8 mouse cellular contexts compared by ENCODE assay signal in genomic region chr13:20120723-20121122, GRCm38 (mm10). TPM values are rescaled to one million over a fixed set of nuclear protein-coding genes. Genes with fewer than 3 reads are reported as not detected.
DNase-seq lines count a peak whose midpoint lies in the region; ATAC-seq and TF ChIP-seq lines count a peak whose summit lies in the region.

No protein-coding gene starts in this region.

- no peaks in the 10 kb centered on the region for H3K27me3 ChIP-seq in liver, embryonic 14.5 days (ENCODE audit: control insufficient read depth, insufficient read depth, low read length)
- no peaks in the 10 kb centered on the region for H3K27me3 ChIP-seq in hindbrain, embryonic 10.5 days (ENCODE audit: insufficient read depth, poor library complexity, severe bottlenecking)

- intact Hi-C loops in gastrocnemius, adult 2 months (cut with DNase I), result no loop called here

- H3K4me3 ChIP-seq in gastrocnemius, adult 2 months, result no peak overlapping the region
- H3K4me3 ChIP-seq in liver, embryonic 14.5 days (ENCODE audit: insufficient read depth in 1 of 2, low read depth in 2 of 2, low read length in 2 of 2), result no peak overlapping the region
- no peak overlapping the region for H3K4me3 ChIP-seq in hindbrain, embryonic 10.5 days

- no peak for TF ChIP-seq CTCF in gastrocnemius, adult 2 months (IDR thresholded peaks at IDR 0.05)
- TF ChIP-seq CTCF in liver, embryonic 14.5 days (IDR thresholded peaks at IDR 0.05; ENCODE audit: low read depth), result no peak

- no peaks in the 10 kb centered on the region for H3K9me3 ChIP-seq in liver, embryonic 14.5 days (ENCODE audit: control insufficient read depth, low read length)
- H3K9me3 ChIP-seq in hindbrain, embryonic 10.5 days, result no peaks in the 10 kb centered on the region

- peaks cover 0 to 21% of the 10 kb centered on the region in 2 experiments; a peak in 2 of 4 replicates for H3K4me1 ChIP-seq in liver, embryonic 14.5 days (replicated peaks; ENCODE audit: control insufficient read depth in 2 of 2, insufficient read depth in 2 of 2, low read length in 1 of 2)
- H3K4me1 ChIP-seq in hindbrain, embryonic 10.5 days (replicated peaks), result peaks cover 9% of the 10 kb centered on the region

- no peaks in the 10 kb centered on the region for H3K36me3 ChIP-seq in liver, embryonic 14.5 days (replicated peaks; ENCODE audit: control insufficient read depth, insufficient read depth, low read depth)
- H3K36me3 ChIP-seq in hindbrain, embryonic 10.5 days, result no peaks in the 10 kb centered on the region

- peak; percentile 87 for ATAC-seq in common myeloid progenitor, adult 5-6 weeks (replicated peaks; ENCODE audit: low read depth, poor library complexity, severe bottlenecking)
- ATAC-seq in liver, embryonic 14.5 days (ENCODE audit: insufficient read depth), result peak; percentile 42; the same call in 1 of the 2 replicates

- no peak overlapping the region for H3K9ac ChIP-seq in liver, embryonic 14.5 days (replicated peaks)

- H3K27ac ChIP-seq in gastrocnemius, adult 2 months, result peak overlapping the region; percentile 80
- H3K27ac ChIP-seq in liver, embryonic 14.5 days, result no peak overlapping the region
- H3K27ac ChIP-seq in hindbrain, embryonic 10.5 days, result no peak overlapping the region

- DNase-seq in gastrocnemius, adult 2 months, result no peak
- DNase-seq in gastrocnemius, postnatal 10 days, result no peak
- no peak for DNase-seq in liver, embryonic 14.5 days (ENCODE audit: low read depth in 3 of 3, low spot score in 3 of 3)
- DNase-seq in skeletal muscle tissue, adult 2 months (ENCODE audit: low read depth, low spot score), result peak; percentile 30
- no peak for DNase-seq in hindbrain, embryonic 10.5 days (ENCODE audit: low spot score)
- no peak for DNase-seq in cerebellum, postnatal 10 days
- DNase-seq in layer of hippocampus, adult 18-20 months (ENCODE audit: low spot score in 2 of 2), result no peak

- no peak overlapping the region for H3K4me2 ChIP-seq in liver, embryonic 14.5 days (ENCODE audit: low read depth)

- no peak for TF ChIP-seq EP300 in liver, embryonic 14.5 days (IDR thresholded peaks at IDR 0.05; ENCODE audit: low read depth)

- 20% methylated on average over 5 of the region's 5 CpGs for WGBS in liver, embryonic 14.5 days (ENCODE audit: insufficient replicate concordance)
- 84% methylated on average over 5 of the region's 5 CpGs for WGBS in hindbrain, embryonic 10.5 days

RNA-seq across cellular contexts. Expression of gene Elmo1, which starts 30.3 kb away (rescaled TPM):
- total RNA-seq in gastrocnemius, adult 2 months (2021), result 1 to 10 TPM; 4.1 to 4.3 TPM
- total RNA-seq in gastrocnemius, postnatal 10 days (2021), result 10 to 100 TPM; 13.0 to 21.5 TPM
- 68.5 and 75.3 TPM in 2 replicates for total RNA-seq in common myeloid progenitor, adult 5-6 weeks (2017)
- 2.4 and 3.0 TPM in 2 replicates for polyA plus RNA-seq in liver, embryonic 14.5 days (2012; rRNA removed)
- 3.5 and 3.9 TPM in 2 replicates for polyA plus RNA-seq in liver, embryonic 14.5 days (2014; fragmentation: Nextera tagmentation; extraction: Ambion mirVana)
- polyA plus RNA-seq in hindbrain, embryonic 10.5 days (2016; fragmentation: Nextera tagmentation; extraction: Ambion mirVana), result 12.5 and 19.2 TPM in 2 replicates
- 10 to 100 TPM; 28.9 to 29.8 TPM for total RNA-seq in layer of hippocampus, adult 18-20 months (2021)
